22 mouse cellular contexts compared by ENCODE assay signal in the genomic region with DNA sequence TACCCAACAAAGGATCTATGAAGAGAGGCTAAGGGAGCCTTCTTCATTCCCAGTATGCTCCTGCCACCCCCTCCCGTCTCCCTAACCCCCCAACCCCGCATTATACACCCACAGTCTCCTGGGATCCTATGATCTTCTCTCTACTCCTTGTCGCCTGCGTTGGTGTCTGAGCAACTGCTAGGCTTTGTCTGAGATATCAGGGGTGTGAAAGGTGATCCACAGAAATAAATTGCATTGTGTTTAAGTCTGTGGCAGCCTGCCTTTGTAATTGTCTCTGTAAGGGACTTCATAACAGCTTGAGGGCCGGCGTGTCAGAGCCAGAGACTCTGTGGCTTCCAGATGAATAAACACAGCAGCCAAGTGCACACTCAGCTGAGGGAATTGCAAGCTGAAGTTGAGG.
DNase-seq lines count a peak whose midpoint lies in the region; ATAC-seq and TF ChIP-seq lines count a peak whose summit lies in the region.
"Had no signal": no experiment of that assay in that cellular context is flagged by ENCODE, and none has a peak within 500 bp of the region (broad histone marks: within the 10 kb centered on the region; RNA-seq: fewer than 3 reads in every experiment).

No protein-coding gene starts in this region.

- 0 out of 2 replicates have a peak overlapping the region, but pooled peaks have one; percentile 50 for H3K27ac ChIP-seq in hindbrain, embryonic 10.5 days
- H3K27ac ChIP-seq in hindbrain, postnatal 0 days, result no peak overlapping the region
- H3K27ac ChIP-seq in midbrain, embryonic 13.5 days, result peak overlapping the region; percentile 44; the same call in 1 of the 2 replicates
- no peak overlapping the region for H3K27ac ChIP-seq in midbrain, postnatal 0 days (ENCODE audit: low read depth, low read length)
- peak overlapping the region; percentile 95 for H3K27ac ChIP-seq in olfactory bulb, adult 2 months (ENCODE audit: insufficient read depth, low read depth, low read length)
- H3K27ac ChIP-seq: embryonic facial prominence, embryonic 12.5 days; kidney, postnatal 0 days had no signal

- no peaks in the 10 kb centered on the region for H3K36me3 ChIP-seq in hindbrain, embryonic 10.5 days
- no peaks in the 10 kb centered on the region for H3K36me3 ChIP-seq in hindbrain, postnatal 0 days (ENCODE audit: insufficient read depth, low read length)
- no peaks in the 10 kb centered on the region for H3K36me3 ChIP-seq in midbrain, embryonic 13.5 days
- no peaks in the 10 kb centered on the region for H3K36me3 ChIP-seq in midbrain, postnatal 0 days (ENCODE audit: insufficient read depth, low read length)
- H3K36me3 ChIP-seq: embryonic facial prominence, embryonic 12.5 days; heart, embryonic 12.5 days had no signal

- no peak for ATAC-seq in hindbrain, postnatal 0 days
- ATAC-seq in midbrain, embryonic 13.5 days, result peak; percentile 27; the same call in 1 of the 2 replicates
- ATAC-seq in midbrain, postnatal 0 days (ENCODE audit: low FRiP score), result no peak
- ATAC-seq: inflammation-experienced regulatory T-cells, adult 6 months had no signal

- TF ChIP-seq POLR2A in olfactory bulb, adult 2 months (IDR thresholded peaks at IDR 0.05; ENCODE audit: insufficient read depth, low read depth, low read length), result no peak

- H3K9me3 ChIP-seq in hindbrain, embryonic 10.5 days, result no peaks in the 10 kb centered on the region
- H3K9me3 ChIP-seq in hindbrain, postnatal 0 days (ENCODE audit: low read length), result no peaks in the 10 kb centered on the region
- H3K9me3 ChIP-seq in midbrain, embryonic 13.5 days, result no peaks in the 10 kb centered on the region
- no peaks in the 10 kb centered on the region for H3K9me3 ChIP-seq in midbrain, postnatal 0 days (ENCODE audit: low read length)
- H3K9me3 ChIP-seq: embryonic facial prominence, embryonic 12.5 days; heart, embryonic 12.5 days had no signal

- WGBS in hindbrain, embryonic 10.5 days, result 54% methylated on average over 6 of the region's 6 CpGs
- 34% methylated on average over 6 of the region's 6 CpGs for WGBS in hindbrain, postnatal 0 days
- 58% methylated on average over 6 of the region's 6 CpGs for WGBS in midbrain, embryonic 13.5 days
- WGBS in midbrain, postnatal 0 days, result 49% methylated on average over 6 of the region's 6 CpGs
- 15% methylated on average over 6 of the region's 6 CpGs for WGBS in olfactory bulb, adult 2 months

- no peak overlapping the region for H3K9ac ChIP-seq in hindbrain, postnatal 0 days (replicated peaks; ENCODE audit: low read length)
- no peak overlapping the region for H3K9ac ChIP-seq in midbrain, embryonic 13.5 days (replicated peaks)
- H3K9ac ChIP-seq in midbrain, postnatal 0 days (replicated peaks; ENCODE audit: low read length, poor library complexity, severe bottlenecking), result no peak overlapping the region
- H3K9ac ChIP-seq: embryonic facial prominence, embryonic 12.5 days; heart, embryonic 12.5 days had no signal

- no peak for DNase-seq in hindbrain, embryonic 10.5 days (ENCODE audit: low spot score)
- no peak for DNase-seq in hindbrain, postnatal 0 days (ENCODE audit: low spot score)
- no peak for DNase-seq in midbrain, postnatal 0 days (ENCODE audit: low spot score)
- no peak for DNase-seq in embryo, embryonic 10.5 days (ENCODE audit: low spot score)
- DNase-seq in urinary bladder, postnatal 4 days (ENCODE audit: low spot score in 2 of 2), result no peak
- DNase-seq: adrenal gland, postnatal 10 days; cerebellum, adult 9-11 months; gastrocnemius, postnatal 25 days; heart, adult 18-20 months; heart, postnatal 10 days; kidney, adult 18-20 months; lung, postnatal 4 days; right cerebral cortex, postnatal 25 days; spleen, adult 18-20 months; thymus, postnatal 14 days had no signal

- H3K27me3 ChIP-seq in hindbrain, embryonic 10.5 days (ENCODE audit: insufficient read depth, poor library complexity, severe bottlenecking), result no peaks in the 10 kb centered on the region
- no peaks in the 10 kb centered on the region for H3K27me3 ChIP-seq in hindbrain, postnatal 0 days (ENCODE audit: insufficient read depth, low read length)
- no peaks in the 10 kb centered on the region for H3K27me3 ChIP-seq in midbrain, embryonic 13.5 days
- H3K27me3 ChIP-seq in midbrain, postnatal 0 days (ENCODE audit: insufficient read depth, low read length), result no peaks in the 10 kb centered on the region
- H3K27me3 ChIP-seq: embryonic facial prominence, embryonic 12.5 days; heart, embryonic 12.5 days had no signal

- no peak for TF ChIP-seq CTCF in hindbrain, postnatal 0 days (IDR thresholded peaks at IDR 0.05; ENCODE audit: low read depth)
- no peak for TF ChIP-seq CTCF in midbrain, postnatal 0 days (IDR thresholded peaks at IDR 0.05)
- TF ChIP-seq CTCF in olfactory bulb, adult 2 months (IDR thresholded peaks at IDR 0.05; ENCODE audit: insufficient read depth, low read depth, low read length), result no peak

- H3K4me1 ChIP-seq in hindbrain, embryonic 10.5 days (replicated peaks), result peaks cover 12% of the 10 kb centered on the region; the same call in 1 of the 2 replicates
- H3K4me1 ChIP-seq in hindbrain, postnatal 0 days (ENCODE audit: insufficient read depth, low read length), result peaks cover 5% of the 10 kb centered on the region; the same call in 1 of the 2 replicates
- peaks cover 9% of the 10 kb centered on the region for H3K4me1 ChIP-seq in midbrain, embryonic 13.5 days (replicated peaks)
- H3K4me1 ChIP-seq in midbrain, postnatal 0 days (ENCODE audit: insufficient read depth, low read length), result no peaks in the 10 kb centered on the region
- H3K4me1 ChIP-seq in olfactory bulb, adult 2 months (ENCODE audit: control insufficient read depth, insufficient read depth, low read length), result peaks cover 11% of the 10 kb centered on the region
- H3K4me1 ChIP-seq: embryonic facial prominence, embryonic 12.5 days; heart, embryonic 12.5 days had no signal

- H3K4me3 ChIP-seq in hindbrain, embryonic 10.5 days, result no peak overlapping the region
- H3K4me3 ChIP-seq in hindbrain, postnatal 0 days (ENCODE audit: low read length), result no peak overlapping the region
- H3K4me3 ChIP-seq in midbrain, embryonic 13.5 days (replicated peaks), result no peak overlapping the region
- H3K4me3 ChIP-seq in midbrain, postnatal 0 days (ENCODE audit: low read depth, low read length), result no peak overlapping the region
- no peak overlapping the region for H3K4me3 ChIP-seq in olfactory bulb, adult 2 months (ENCODE audit: insufficient read depth, low read depth, low read length)
- H3K4me3 ChIP-seq: embryonic facial prominence, embryonic 12.5 days; erythroblast, embryonic 14.5 days; heart, embryonic 12.5 days had no signal

- no peak overlapping the region for H3K4me2 ChIP-seq in hindbrain, postnatal 0 days (ENCODE audit: low read depth, low read length)
- H3K4me2 ChIP-seq in midbrain, embryonic 13.5 days (replicated peaks), result no peak overlapping the region
- no peak overlapping the region for H3K4me2 ChIP-seq in midbrain, postnatal 0 days (ENCODE audit: low read depth, low read length, poor library complexity, severe bottlenecking)
- H3K4me2 ChIP-seq: embryonic facial prominence, embryonic 12.5 days; heart, embryonic 12.5 days had no signal

Comparison
In these comparisons a context has a peak if more than half of its experiments do, and no peak if none do; other contexts are left out.
1. H3K27ac ChIP-seq: peak in hindbrain, embryonic 10.5 days (single experiment), midbrain, embryonic 13.5 days (single experiment) and olfactory bulb, adult 2 months (single experiment); none in hindbrain, postnatal 0 days (single experiment) and midbrain, postnatal 0 days (single experiment).